Mouse (Mus musculus) thymus, postnatal 10 days (tissue): ENCODE measurements at regions not wholly inside any gene's neighbourhood (a gene's known extent, or its start where the extent isn't known, plus 50 kb on each side); places are given as distances from the start of the nearest gene placed in this dataset.

Experiments used
- DNase-seq, 2 experiments: peaks; one replicate each; pipeline ENCODE4 v3.0.0; 2021; ENCODE audit warnings: low spot score in 2 of 2

DNA sequence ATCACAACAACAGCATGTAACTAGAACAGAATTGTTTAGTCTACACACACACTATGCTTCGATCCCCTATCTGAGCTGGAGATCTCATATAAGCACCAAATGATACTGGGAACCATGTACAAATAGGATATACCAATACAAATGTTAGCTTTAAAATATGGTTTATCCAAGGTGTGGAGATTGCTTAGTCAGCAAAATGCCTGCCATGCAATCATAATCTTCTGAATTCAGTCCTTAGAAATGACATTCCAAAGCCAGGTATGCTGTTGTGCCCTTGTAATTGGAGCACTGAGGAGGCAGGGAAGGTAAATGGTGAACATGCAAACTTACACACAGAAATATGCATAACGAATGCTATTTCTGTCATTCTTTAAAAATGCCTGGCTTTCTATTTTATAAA, 54.0 kb upstream of the Thsd7b start:
- DNase-seq = no peak

DNA sequence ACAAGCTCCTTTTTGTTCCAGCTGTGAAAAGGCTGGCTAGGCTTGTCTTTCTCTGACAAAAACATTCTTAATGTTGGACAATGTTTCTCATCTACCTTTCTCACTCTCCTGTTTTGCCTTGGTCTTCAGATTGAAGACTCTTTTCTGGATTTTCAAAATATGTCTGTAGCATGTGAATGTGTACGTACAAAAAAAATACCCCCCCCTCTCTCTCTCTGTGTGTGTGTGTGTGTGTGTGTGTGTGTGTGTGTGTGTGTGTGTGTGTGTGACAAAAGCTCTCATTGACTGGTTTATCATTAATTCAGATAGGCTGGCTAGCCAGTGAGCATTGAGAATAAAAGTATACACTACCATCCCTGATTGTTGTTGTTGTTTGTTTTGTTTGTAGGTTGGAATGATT, 64.3 kb upstream of the Thsd7b start:
- no peak for DNase-seq

- DNase-seq = no peak
Measured at GRCm38 (mm10) chr1:129208406-129208805, 64.7 kb upstream of the Thsd7b start.

DNA sequence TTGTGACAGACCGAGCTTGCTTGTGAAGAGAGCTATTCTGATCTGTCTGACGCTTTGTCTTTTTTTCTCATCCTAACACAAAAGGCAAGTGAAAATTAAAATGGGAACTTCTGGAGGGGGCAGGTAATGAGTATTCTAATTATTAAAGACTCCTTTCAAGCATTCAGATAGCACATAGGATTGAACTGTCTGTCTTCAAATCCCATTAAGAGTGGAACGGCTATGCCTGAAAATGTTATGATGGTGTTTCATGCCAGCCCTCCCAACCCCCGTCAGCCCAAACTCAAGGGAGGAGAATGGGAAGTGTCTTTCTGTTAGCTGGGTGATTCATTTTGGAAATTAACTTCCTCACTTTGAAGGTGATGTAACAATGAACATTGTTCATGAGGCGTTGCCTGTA, 65.4 kb upstream of the Thsd7b start:
- DNase-seq = no peak

DNA sequence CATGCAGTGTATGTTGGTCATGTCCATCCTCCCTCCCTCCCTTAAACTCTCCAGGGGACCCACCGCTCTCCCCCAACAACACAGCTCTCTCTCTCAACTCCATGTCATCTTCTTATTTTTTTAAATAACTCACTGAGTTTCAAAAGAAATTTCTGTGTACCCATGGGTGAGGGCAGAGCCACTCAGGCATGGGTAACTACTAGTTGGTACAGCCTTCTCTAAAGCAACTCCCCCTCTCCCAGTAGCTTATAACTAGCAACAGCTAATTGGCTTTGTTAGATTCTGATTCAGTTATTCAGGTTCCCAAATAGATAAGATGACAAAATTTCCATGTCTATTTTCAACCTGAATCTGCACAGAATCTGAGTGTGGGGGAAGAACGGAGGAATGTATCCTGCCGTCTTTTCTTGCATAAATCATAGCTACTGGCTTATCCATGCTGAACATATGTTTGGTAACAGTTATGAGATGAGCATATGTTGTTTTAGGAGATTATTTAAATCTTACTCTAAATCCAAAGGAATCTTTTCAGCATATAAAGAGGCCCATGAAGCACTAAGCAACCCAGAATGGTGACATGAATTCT, 92.8 kb upstream of the Thsd7b start:
- no peak for DNase-seq

DNA sequence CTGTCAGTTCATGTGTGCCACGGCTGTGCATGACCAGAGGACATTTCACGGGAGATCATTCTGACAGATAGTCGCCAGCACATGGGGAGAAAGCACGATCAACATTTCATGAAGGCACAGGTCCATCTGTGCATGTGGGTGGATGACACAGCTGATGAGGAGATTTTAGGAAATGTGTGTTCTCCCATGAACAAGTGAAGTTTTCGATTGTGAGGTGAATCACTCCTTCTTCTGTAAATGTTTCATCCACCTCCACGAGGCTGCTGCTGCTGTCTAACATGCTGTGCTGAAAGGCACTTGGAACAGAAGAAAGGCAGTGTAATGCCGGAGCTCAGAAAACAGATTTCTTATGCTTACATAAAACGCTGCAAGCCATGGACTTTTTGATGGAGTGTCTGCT, 103.2 kb upstream of the Thsd7b start:
- DNase-seq = no peak

GRCm38 (mm10) chr1:129150643-129151042, 122.5 kb upstream of the Thsd7b start:
- DNase-seq = no peak

DNA sequence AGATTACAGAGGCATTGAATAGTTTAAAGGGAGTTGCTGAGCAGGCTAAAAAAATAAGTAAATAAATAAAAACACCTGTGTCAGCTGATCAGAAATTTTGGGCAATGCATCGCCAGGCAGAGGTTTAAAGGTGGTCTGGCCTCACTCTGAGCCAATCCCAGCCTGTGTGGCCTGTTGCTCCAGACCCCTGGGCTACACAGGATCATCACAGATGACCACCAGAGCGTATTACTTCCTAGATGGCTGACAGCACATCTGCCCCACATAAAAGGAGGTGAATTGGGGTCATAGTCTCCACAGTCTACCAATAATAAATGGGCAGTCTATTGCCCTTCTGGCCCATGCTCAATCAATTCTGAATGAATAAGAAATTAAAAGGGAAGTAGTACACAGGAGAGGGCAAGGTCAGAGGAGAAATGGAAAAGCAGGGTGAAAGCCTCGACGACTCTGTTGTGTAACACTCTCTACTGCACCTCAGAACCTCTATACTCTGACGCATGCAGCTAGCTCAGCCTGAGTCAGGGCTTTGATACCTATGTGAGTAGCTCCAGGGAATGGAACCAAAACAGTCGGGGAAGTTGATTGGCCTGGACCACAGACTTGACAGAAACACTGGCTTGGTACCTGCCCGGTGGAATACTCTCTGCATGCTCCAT, 124.2 kb upstream of the Thsd7b start:
- no peak for DNase-seq

- no peak for DNase-seq
Measured at GRCm38 (mm10) chr1:129146395-129147094, 126.6 kb upstream of the Thsd7b start.

DNA sequence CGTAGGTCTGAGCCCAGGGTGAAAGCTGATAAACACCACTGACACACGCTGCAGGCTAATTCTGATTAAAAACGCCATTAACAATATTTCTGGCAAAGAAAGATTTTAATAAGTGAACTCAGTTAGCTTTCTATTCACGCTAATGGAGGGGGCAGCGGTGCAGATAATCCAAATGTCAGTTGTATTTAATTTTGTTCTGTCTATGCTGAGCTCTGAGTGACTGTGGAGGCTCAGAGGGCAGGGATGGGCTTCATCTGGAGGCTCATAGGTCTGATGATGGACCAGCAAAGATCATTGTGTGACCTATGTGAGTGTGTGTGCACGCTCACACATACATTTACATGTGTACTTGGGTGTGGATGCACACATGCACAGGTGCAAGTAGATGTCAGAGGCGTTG, 134.3 kb upstream of the Thsd7b start:
- DNase-seq = no peak

GRCm38 (mm10) chr1:129106961-129107557, 166.0 kb upstream of the Thsd7b start:
- DNase-seq = no peak

DNA sequence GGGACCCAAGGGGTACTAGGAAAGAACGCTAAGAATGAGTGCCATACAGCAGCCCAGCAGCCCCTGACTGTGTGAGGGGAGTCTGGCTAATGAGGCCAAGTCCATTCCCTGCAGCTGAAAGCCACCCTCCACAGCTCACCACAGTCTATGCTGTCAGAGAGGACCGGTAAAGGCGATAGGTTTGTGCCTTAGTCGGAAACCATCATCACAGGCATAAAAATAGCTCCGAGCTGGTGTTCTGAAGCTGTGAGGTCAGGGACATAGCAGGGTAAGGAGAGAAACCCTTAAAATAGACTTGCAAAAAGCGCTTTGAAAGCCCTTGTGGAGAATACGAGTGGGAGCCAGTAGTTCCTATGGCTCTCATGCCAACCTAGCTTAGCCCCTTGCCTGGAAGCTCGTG, 172.1 kb upstream of the Thsd7b start:
- DNase-seq = no peak

GRCm38 (mm10) chr1:129078274-129078673, 194.8 kb upstream of the Thsd7b start:
- no peak for DNase-seq

- no peak for DNase-seq
Measured at GRCm38 (mm10) chr1:129057182-129057581, 215.9 kb upstream of the Thsd7b start.

DNA sequence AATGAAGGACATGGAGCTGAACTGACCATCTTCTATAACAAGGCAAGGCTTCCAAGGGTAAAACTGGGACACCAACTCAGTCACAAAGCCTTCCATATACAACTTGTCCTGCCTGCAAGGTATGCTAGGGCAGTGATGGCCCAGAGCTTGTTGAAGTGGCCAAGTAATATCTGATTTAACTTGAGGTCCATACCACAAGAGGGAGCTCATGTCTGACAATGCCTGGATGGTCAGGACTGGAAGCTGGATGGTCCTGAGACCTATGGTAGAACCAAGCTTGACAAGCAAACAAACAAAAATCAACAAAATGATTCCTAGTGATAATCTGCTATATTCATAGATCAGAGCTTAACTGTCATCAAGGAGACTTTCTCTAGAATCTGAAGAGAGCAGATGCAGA, 217.8 kb upstream of the Thsd7b start:
- no peak for DNase-seq

- DNase-seq = no peak
Measured at GRCm38 (mm10) chr1:129033707-129034106, 239.4 kb upstream of the Thsd7b start.

- no peak for DNase-seq
Measured at GRCm38 (mm10) chr1:129005899-129006298, 267.2 kb upstream of the Thsd7b start.

DNA sequence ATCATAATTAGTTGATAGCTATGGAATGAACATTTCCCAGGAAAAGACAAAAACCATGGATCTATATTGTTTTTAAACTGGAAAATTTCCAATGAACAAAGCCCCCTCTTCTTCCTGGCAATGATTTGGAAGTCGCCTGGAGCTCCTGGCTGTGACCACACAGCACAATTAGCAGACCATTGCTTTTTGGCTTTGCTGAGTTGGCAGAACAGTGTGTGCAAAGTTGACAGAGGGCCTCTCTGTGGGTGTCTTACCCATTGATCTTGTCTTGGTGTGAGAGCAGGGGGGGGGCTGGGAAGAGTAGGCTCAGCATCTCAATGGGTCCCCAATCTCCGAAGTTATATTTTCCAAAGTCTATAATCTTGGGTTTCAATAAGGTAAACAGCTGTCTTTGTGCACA, 270.8 kb upstream of the Thsd7b start:
- no peak for DNase-seq

GRCm38 (mm10) chr1:129001766-129002165, 271.3 kb upstream of the Thsd7b start:
- DNase-seq = no peak

DNA sequence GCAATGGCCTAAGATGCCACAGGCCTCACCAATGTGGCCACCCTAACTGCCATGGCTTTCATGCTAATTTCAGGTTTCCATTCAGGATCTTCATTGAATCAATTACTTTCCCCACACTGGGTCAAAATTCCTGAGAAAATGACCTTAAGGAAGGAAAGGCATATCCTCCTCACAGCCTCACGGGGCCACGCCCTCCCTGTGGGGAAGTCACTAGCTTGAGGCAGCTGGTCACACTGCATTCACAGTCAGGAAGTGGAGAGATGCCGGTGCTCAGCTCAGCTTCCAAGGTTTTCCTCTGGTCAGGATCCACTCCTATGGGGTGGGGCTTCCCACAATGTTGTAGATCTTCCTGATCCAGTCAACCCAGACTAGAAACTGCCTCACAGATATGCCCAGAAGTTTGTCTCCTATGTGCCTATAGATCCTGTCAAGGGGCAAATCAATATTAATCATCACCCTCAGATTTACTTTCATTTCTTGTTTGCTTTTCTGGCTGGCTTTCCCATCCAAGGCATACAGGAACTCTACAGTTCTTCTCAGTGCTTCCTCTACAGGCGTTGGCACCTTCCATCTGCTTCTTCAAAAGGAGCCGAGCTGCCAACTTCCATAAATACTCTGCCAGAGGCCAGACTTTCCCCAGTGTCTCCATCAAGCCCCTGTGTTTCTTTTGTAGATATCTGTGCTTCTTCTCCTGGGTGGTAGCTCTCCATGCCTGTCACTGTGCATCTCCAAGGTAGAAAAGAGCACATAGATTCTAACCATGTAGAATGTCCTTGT, 273.2 kb upstream of the Thsd7b start:
- no peak for DNase-seq

DNA sequence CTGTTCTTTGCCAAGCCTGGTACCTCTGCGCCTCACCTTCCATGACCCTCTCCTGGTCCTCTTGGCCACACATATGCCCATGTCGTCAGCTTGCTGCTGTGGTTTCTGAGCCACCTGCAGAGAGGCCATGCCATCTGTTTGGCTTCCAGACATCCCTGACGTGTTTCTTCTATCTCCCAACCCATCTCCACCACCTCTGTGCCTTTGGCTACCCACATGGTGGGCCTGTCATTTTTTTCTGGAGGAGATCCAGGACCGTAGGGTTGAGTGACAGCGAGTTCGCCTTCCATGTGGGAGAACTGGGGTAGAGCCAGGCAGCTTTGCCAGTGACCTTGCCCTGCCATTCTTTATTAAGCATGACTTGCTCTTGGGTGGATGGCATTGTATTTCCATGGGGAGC, 278.4 kb upstream of the Thsd7b start:
- no peak for DNase-seq

DNA sequence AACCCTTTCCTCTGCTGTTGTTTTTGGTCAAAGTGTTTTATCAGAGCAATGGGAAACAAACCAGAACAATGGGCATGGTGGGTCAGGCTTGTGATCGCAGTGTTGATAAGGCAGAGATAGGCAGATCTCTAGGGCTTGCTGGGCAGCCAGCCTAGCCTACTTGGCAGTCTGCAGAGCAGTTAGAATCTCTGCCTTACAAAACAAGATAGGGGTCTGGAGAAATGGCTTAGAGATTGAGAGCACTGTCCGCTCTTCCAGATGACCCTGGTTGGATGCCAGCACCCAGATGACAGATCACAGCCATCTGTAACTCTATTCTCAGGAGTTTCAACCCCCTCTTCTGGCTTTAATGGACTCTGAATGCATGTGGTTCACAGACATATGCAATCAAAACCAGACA, 289.7 kb upstream of the Thsd7b start:
- no peak for DNase-seq
